Mouse (Mus musculus) stomach, postnatal 0 days (tissue): ENCODE results near the gene Krt32. TPM values are rescaled to one million over a fixed set of nuclear protein-coding genes. Genes with fewer than 3 reads are reported as not detected.

Experiments
- ATAC-seq: fragments of 200-750 bp; cut with Nextera tagmentation; 2 replicates; pipeline ENCODE4 v1.8.0; 2017; ENCODE audit not compliant: low FRiP score, low TSS enrichment
- DNase-seq: peaks from one replicate; pipeline ENCODE4 v3.0.0-alpha.2; 2016; ENCODE audit warnings: low spot score
- H3K27ac ChIP-seq: fragments of 300-500 bp; sonication (generic); replicated peaks from 2 replicates; pipeline ENCODE4 v1.5.1; 2014; ENCODE audit warnings: mild to moderate bottlenecking, control low read depth
- H3K27me3 ChIP-seq: fragments of 300-500 bp; sonication (generic); 2 replicates; pipeline ENCODE4 v1.6.1; 2014; ENCODE audit warnings: low read length; ENCODE audit not compliant: control insufficient read depth, insufficient read depth
- H3K36me3 ChIP-seq: fragments of 300-500 bp; sonication (generic); 2 replicates; pipeline ENCODE4 v1.6.1; 2014; ENCODE audit warnings: low read length, mixed read lengths; ENCODE audit not compliant: control insufficient read depth, insufficient read depth
- H3K4me1 ChIP-seq: fragments of 300-500 bp; sonication (generic); replicated peaks from 2 replicates; pipeline ENCODE4 v1.6.1; 2014; ENCODE audit warnings: antibody characterized with exemption; ENCODE audit not compliant: control insufficient read depth, insufficient read depth
- H3K4me2 ChIP-seq: fragments of 300-500 bp; sonication (generic); replicated peaks from 2 replicates; pipeline ENCODE4 v1.6.1; 2014; ENCODE audit warnings: low read depth, mild to moderate bottlenecking, control low read depth, moderate library complexity
- H3K4me3 ChIP-seq: fragments of 300-500 bp; sonication (generic); 2 replicates; pipeline ENCODE4 v1.5.1; 2014; ENCODE audit warnings: low read depth, low read length, control low read depth
- H3K9ac ChIP-seq: fragments of 300-500 bp; sonication (generic); 2 replicates; pipeline ENCODE4 v1.6.1; 2014; ENCODE audit warnings: mild to moderate bottlenecking, low read length, control low read depth, mixed read lengths
- H3K9me3 ChIP-seq: fragments of 300-500 bp; sonication (generic); 2 replicates; pipeline ENCODE4 v1.6.1; 2016; ENCODE audit warnings: low read length; ENCODE audit not compliant: control insufficient read depth
- CTCF ChIP-seq: IDR thresholded peaks from 2 replicates; pipeline ENCODE4 v1.5.1; 2016; ENCODE audit warnings: antibody characterized with exemption, low read depth, mild to moderate bottlenecking, moderate library complexity
- EP300 ChIP-seq: optimal IDR thresholded peaks from 2 replicates; pipeline ENCODE3; 2016; ENCODE audit warnings: antibody characterized with exemption
- WGBS: fragments of 180-500 bp; shearing (Covaris S2); extraction: QIAGEN DNeasy Blood & Tissue Kit; methylation state at CpG from one replicate; pipeline ENCODE4 v1.1.7; 2014; 5-methylcytosine and 5-hydroxymethylcytosine counted together
- polyA plus RNA-seq: library from polyadenylated mRNA; unstranded; fragments of >200 nt; fragmentation: Nextera tagmentation; extraction: Ambion mirVana; gene quantifications from 2 replicates; pipeline ENCODE4 v1.2.1, GENCODE M21; 2015

Gene Krt32
- polyA plus RNA-seq, 1 experiment from 2014 or later, result 0.65 TPM

DNA sequence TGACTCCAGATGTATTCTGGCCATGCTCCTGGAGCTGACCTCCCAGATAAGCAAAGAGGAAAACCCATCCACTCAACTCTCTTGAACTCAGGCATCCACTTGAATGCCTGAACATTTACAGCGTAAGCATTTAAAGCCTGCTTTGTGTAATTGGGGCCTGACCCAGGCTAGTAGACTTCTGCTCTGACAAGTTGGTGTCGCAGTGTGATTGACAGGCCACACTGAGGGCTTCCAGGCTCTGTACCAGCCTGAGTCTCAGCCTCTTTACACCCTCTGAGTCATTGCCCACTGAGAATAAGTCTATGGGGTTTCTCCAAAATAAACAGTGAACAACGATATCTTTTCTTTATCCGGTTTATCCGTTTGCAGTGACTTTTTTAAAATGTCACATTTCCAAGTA lies 32.3 kb upstream of the Krt32 start:
- H3K36me3 ChIP-seq, result no peaks in the 10 kb centered on the region
- H3K4me3 ChIP-seq, result 0 out of 2 replicates have a peak overlapping the region, but pooled peaks have one; percentile 10
- no peak for ATAC-seq
- no peaks in the 10 kb centered on the region for H3K4me1 ChIP-seq
- H3K9ac ChIP-seq, result peak overlapping the region; percentile 18; the same call in 1 of the 2 replicates
- H3K4me2 ChIP-seq, result 0 out of 2 replicates have a peak overlapping the region, but pooled peaks have one; percentile 3
- H3K9me3 ChIP-seq, result no peaks in the 10 kb centered on the region
- no peak for TF ChIP-seq CTCF
- no peak for TF ChIP-seq EP300
- peak overlapping the region; percentile 53 for H3K27ac ChIP-seq
- 57% methylated on average over 5 of the region's 5 CpGs for WGBS
- no peak for DNase-seq
- no peaks in the 10 kb centered on the region for H3K27me3 ChIP-seq

DNA sequence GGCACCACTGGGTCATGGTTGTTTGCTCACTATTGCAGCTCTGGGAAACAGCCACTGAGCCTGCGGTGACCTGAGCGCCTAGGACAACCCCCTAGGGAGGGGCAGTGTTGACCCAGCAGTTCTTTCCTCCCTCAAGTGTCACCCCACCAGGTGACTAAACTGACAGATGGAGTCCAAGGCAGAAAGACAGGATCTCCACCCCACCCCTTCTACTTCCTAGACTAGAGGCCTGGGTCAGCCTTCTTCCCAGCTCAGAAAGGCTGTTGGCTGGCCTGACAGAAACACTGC lies 25.7 kb upstream of the Krt32 start:
- peak; percentile 93 for ATAC-seq
- Histone ChIP-seq H3K27ac (peak overlapping the region; percentile 71), H3K36me3 (no peaks in the 10 kb centered on the region), H3K27me3 (no peaks in the 10 kb centered on the region), H3K4me3 (no peak overlapping the region), H3K4me1 (no peaks in the 10 kb centered on the region), H3K9ac (no peak overlapping the region), H3K4me2 (no peak overlapping the region), H3K9me3 (no peaks in the 10 kb centered on the region)
- WGBS, result 38% methylated on average over 2 of the region's 2 CpGs
- DNase-seq, result peak; percentile 77
- TF ChIP-seq CTCF, result no peak
- no peak for TF ChIP-seq EP300

DNA sequence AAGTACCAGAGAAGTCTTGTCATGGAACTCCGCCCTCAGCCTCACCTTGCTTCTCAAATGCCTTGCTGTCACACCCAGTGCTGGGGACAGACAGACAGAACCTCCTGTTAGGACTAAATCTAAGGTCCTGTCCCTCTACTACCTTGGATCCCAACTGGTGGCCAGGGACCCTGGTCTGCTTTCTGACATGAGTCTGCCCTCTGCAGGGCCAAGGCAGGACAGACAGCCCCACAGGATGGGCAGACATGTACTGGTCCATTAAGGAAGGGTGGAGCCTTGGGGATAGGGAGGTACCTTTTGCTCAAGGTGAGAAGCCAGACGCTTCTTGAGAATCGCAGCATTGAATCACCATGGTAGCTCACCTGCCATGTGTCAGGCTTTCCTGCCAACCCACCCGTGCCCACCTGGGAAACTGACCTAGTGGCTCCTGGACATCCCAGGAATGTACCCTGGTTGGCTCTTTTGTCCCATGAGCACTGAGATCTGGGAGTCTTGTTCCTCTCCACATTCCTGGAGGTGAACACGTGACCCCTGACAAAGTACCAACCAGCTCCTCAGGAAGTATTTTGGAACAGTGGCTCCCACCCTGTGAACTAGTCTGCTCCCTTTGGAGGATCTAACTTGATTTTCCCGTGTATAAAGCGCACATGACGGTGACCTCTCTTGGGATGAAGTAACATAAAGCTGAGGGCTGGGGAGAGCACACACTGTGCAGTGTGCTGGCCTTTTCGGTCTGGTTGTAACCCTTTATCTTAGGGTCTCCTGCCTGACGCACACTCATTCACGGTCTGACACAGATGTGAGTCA lies 25.1 kb upstream of the Krt32 start:
- H3K9ac ChIP-seq, result no peak overlapping the region
- peak overlapping the region; percentile 71 for H3K27ac ChIP-seq
- no peaks in the 10 kb centered on the region for H3K27me3 ChIP-seq
- TF ChIP-seq CTCF (peak; percentile 51), EP300 (no peak)
- ATAC-seq (peak; percentile 43), DNase-seq (no peak)
- no peak overlapping the region for H3K4me3 ChIP-seq
- WGBS, result 62% methylated on average over 11 of the region's 11 CpGs
- H3K4me1 ChIP-seq, result no peaks in the 10 kb centered on the region
- no peaks in the 10 kb centered on the region for H3K9me3 ChIP-seq
- H3K36me3 ChIP-seq, result no peaks in the 10 kb centered on the region
- H3K4me2 ChIP-seq, result no peak overlapping the region

DNA sequence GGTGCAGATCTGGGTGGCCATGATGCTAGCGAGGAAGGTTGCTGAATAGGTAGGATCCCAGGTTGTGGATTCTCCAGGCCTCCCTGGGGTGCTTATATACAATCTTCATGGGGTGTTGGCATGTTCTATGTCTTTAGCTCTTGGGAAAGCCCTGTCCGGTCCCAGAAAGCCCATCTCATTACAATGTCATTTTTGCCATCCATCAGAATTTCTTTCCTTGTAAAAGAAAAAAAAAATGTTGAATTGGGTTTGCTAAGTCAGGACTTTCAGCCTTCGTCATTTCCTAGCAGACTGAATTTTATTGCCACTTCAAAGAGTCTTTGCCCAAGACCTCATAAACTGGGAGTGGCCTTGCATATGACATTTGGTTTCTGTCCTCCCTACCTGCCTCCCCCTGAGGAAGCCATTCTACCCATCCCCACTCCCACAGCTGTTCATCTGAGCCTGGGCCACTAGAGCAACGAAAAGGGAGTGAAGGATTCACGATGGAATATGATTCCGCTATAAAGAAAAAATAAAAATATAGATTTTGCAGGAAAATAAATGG lies 17.6 kb upstream of the Krt32 start, which contains the start of gene Krt36:
Gene Krt36, minus strand, starts transcription at position 51 of the 547 bp plus-strand sequence.
- WGBS, result 86% methylated on average over 6 of the region's 6 CpGs

DNA sequence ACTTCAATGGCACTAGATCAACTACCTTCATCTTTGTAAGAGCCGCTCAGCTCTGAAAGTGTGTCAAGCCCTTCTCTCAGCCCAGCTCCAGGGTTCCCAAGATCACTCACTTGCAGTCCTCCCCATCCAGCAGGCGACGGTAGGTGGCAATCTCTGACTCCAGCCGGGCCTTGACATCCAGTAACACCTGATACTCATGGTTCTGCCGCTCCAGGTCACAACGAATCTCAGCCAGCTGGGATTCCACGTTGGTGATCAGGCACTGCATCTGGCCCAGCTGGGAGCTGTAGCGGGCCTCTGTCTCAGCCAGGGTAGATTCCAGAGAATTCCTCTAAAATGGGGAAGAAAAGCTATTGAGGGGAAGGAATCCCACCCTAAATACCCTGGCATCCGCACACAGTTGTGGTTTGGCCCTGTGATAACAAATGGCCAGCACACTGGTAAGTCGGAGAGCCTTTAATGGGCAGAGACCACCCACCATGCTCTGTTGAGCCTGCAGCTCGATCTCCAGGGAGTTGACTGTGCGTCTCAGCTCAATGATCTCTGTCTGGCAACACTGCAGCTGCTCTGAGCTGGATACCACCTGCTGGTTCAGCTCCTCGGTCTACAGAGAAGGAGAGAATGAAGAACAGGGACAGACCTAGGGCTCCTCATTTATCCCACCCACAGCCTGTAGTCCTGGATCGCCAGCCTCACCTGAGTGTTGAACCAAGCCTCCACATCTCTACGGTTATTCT lies 14.8 kb upstream of the Krt32 start:
- Histone ChIP-seq H3K4me1 (0 out of 2 replicates have a peak, but pooled peaks cover 2% of the 10 kb centered on the region), H3K9me3 (no peaks in the 10 kb centered on the region), H3K27ac (no peak overlapping the region), H3K27me3 (no peaks in the 10 kb centered on the region), H3K4me3 (no peak overlapping the region), H3K4me2 (no peak overlapping the region), H3K9ac (no peak overlapping the region), H3K36me3 (no peaks in the 10 kb centered on the region)
- ATAC-seq (no peak), DNase-seq (no peak)
- WGBS, result 63% methylated on average over 15 of the region's 15 CpGs
- 0 out of 2 replicates have a peak, but pooled peaks have one; percentile 12 for TF ChIP-seq CTCF
- TF ChIP-seq EP300, result no peak

More for the DNA sequence above, 17.6 kb upstream of the Krt32 start, which contains the start of gene Krt36:
- Histone ChIP-seq H3K4me3 (no peak within 1 kb of the TSS), H3K4me2 (no peak within 1 kb of the TSS), H3K9ac (no peak within 1 kb of the TSS), H3K4me1 (no peaks in the 10 kb centered on the region), H3K27ac (no peak within 1 kb of the TSS), H3K27me3 (no peaks in the 10 kb centered on the region), H3K36me3 (no peaks in the 10 kb centered on the region), H3K9me3 (no peaks in the 10 kb centered on the region)
- TF ChIP-seq CTCF, result no peak
- TF ChIP-seq EP300, result no peak
- no peak for DNase-seq
- ATAC-seq, result no peak
